Mouse (Mus musculus): ENCODE data around the gene Ddit4.

DNA sequence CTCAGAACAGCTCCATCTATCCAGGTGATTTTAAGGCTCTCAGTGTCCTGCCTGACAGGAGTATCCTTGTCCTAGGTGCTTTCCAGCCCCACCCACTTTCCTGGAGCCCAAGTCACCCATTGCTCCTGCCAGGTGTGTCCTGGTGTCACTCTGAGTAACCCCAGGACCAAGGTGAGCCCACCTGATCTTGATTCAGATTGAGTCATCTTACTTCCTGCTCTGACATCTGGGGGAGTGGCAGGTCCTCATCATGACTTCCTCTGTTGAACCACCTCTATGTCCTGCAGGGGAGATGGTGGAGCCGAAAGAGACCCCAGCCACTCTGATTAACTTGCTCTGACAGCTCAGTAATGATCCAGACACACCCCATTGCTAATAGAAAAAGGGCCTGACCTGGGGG lies 12.6 kb downstream of the Ddit4 start:
- no peak for TF ChIP-seq CTCF (IDR thresholded peaks at IDR 0.05; ENCODE audit: low read depth)
- TF ChIP-seq EP300 (IDR thresholded peaks at IDR 0.05; ENCODE audit: low read depth): no peak
